Mouse (Mus musculus) cortical plate, adult 2 months (tissue): ENCODE measurements at regions not wholly inside any gene's neighbourhood (a gene's known extent, or its start where the extent isn't known, plus 50 kb on each side); places are given as distances from the start of the nearest gene placed in this dataset.

Experiments used
- CTCF ChIP-seq: fragments of 200-500 bp; IDR thresholded peaks from 2 replicates; pipeline ENCODE4 v1.5.1; 2011; ENCODE audit warnings: mild to moderate bottlenecking, control low read depth, low read length; ENCODE audit not compliant: insufficient read depth; ENCODE audit errors: extremely low read depth
- POLR2A ChIP-seq: fragments of 200-500 bp; IDR thresholded peaks from 2 replicates; pipeline ENCODE4 v1.6.1; 2011; ENCODE audit warnings: mild to moderate bottlenecking, low read length, control low read depth; ENCODE audit not compliant: insufficient read depth; ENCODE audit errors: extremely low read depth

- TF ChIP-seq POLR2A (no peak), CTCF (no peak)
Observed at GRCm38 (mm10) chr9:43908325-43908724, 134.9 kb upstream of the Thy1 start.
